Mouse (Mus musculus): ENCODE data around the gene Msrb2. TPM values are rescaled to one million over a fixed set of nuclear protein-coding genes. Genes with fewer than 3 reads are reported as not detected.
A peak's percentile ranks its signal among the peaks of the same experiment; 100 is the strongest.

Gene Msrb2
- total and polyA plus RNA-seq, 2 experiments = 16.2 to 18.9 TPM

GRCm38 (mm10) chr2:19416066-19416465 lies 44.8 kb downstream of the Msrb2 start:
- no peak for DNase-seq (ENCODE audit: extremely low read depth, low read depth, low spot score)
- H3K9ac ChIP-seq (ENCODE audit: low read depth, low read length) = no peak overlapping the region
- no peaks in the 10 kb centered on the region for H3K27me3 ChIP-seq (ENCODE audit: control insufficient read depth, insufficient read depth, low read length)
- no peak overlapping the region for H3K27ac ChIP-seq (replicated peaks; ENCODE audit: insufficient read depth, low read depth, low read length)
- no peaks in the 10 kb centered on the region for H3K79me2 ChIP-seq (ENCODE audit: control insufficient read depth, insufficient read depth, low read length)
- H3K4me3 ChIP-seq (ENCODE audit: insufficient read depth, low read depth, low read length) = no peak overlapping the region
- TF ChIP-seq POLR2A (IDR thresholded peaks at IDR 0.05; ENCODE audit: extremely low read depth, insufficient read depth, low read length) = no peak
- no peak for TF ChIP-seq CTCF (IDR thresholded peaks at IDR 0.05; ENCODE audit: low read depth, low read length)
- H3K36me3 ChIP-seq (ENCODE audit: control insufficient read depth, insufficient read depth, low read length) = no peaks in the 10 kb centered on the region
- H3K4me1 ChIP-seq (ENCODE audit: control insufficient read depth, insufficient read depth, low read length) = peaks cover 1% of the 10 kb centered on the region; the same call in 1 of the 2 replicates
- WGBS = 59% methylated on average over 6 of the region's 6 CpGs

- Histone ChIP-seq H3K27me3 (ENCODE audit: control insufficient read depth, insufficient read depth, low read length) (no peaks in the 10 kb centered on the region), H3K4me3 (ENCODE audit: insufficient read depth, low read depth, low read length) (no peak overlapping the region), H3K27ac (replicated peaks; ENCODE audit: insufficient read depth, low read depth, low read length) (no peak overlapping the region), H3K79me2 (ENCODE audit: control insufficient read depth, insufficient read depth, low read length) (no peaks in the 10 kb centered on the region), H3K9ac (ENCODE audit: low read depth, low read length) (no peak overlapping the region), H3K4me1 (ENCODE audit: control insufficient read depth, insufficient read depth, low read length) (peaks cover 1% of the 10 kb centered on the region; the same call in 1 of the 2 replicates), H3K36me3 (ENCODE audit: control insufficient read depth, insufficient read depth, low read length) (no peaks in the 10 kb centered on the region)
- TF ChIP-seq CTCF (IDR thresholded peaks at IDR 0.05; ENCODE audit: low read depth, low read length) (no peak), POLR2A (IDR thresholded peaks at IDR 0.05; ENCODE audit: extremely low read depth, insufficient read depth, low read length) (no peak)
- 68% methylated on average over 1 of the region's 1 CpGs for WGBS
- no peak for DNase-seq (ENCODE audit: extremely low read depth, low read depth, low spot score)
Observed at GRCm38 (mm10) chr2:19419686-19420345, 48.6 kb downstream of the Msrb2 start.

GRCm38 (mm10) chr2:19422226-19422625 lies 51.0 kb downstream of the Msrb2 start:
- DNase-seq (ENCODE audit: extremely low read depth, low read depth, low spot score) = no peak
- TF ChIP-seq CTCF (IDR thresholded peaks at IDR 0.05; ENCODE audit: low read depth, low read length) (no peak), POLR2A (IDR thresholded peaks at IDR 0.05; ENCODE audit: extremely low read depth, insufficient read depth, low read length) (no peak)
- Histone ChIP-seq H3K27me3 (ENCODE audit: control insufficient read depth, insufficient read depth, low read length) (0 out of 2 replicates have a peak, but pooled peaks cover 4% of the 10 kb centered on the region), H3K27ac (replicated peaks; ENCODE audit: insufficient read depth, low read depth, low read length) (no peak overlapping the region), H3K4me1 (ENCODE audit: control insufficient read depth, insufficient read depth, low read length) (no peaks in the 10 kb centered on the region), H3K79me2 (ENCODE audit: control insufficient read depth, insufficient read depth, low read length) (no peaks in the 10 kb centered on the region), H3K9ac (ENCODE audit: low read depth, low read length) (no peak overlapping the region), H3K4me3 (ENCODE audit: insufficient read depth, low read depth, low read length) (no peak overlapping the region), H3K36me3 (ENCODE audit: control insufficient read depth, insufficient read depth, low read length) (no peaks in the 10 kb centered on the region)

- no peak for TF ChIP-seq CTCF (IDR thresholded peaks at IDR 0.05; ENCODE audit: low read depth, low read length)
- TF ChIP-seq POLR2A (IDR thresholded peaks at IDR 0.05; ENCODE audit: extremely low read depth, insufficient read depth, low read length) = no peak
- DNase-seq (ENCODE audit: extremely low read depth, low read depth, low spot score) = no peak
- Histone ChIP-seq H3K9ac (ENCODE audit: low read depth, low read length) (no peak overlapping the region), H3K27ac (replicated peaks; ENCODE audit: insufficient read depth, low read depth, low read length) (no peak overlapping the region), H3K4me1 (ENCODE audit: control insufficient read depth, insufficient read depth, low read length) (no peaks in the 10 kb centered on the region), H3K4me3 (ENCODE audit: insufficient read depth, low read depth, low read length) (no peak overlapping the region), H3K27me3 (ENCODE audit: control insufficient read depth, insufficient read depth, low read length) (0 out of 2 replicates have a peak, but pooled peaks cover 4% of the 10 kb centered on the region), H3K36me3 (ENCODE audit: control insufficient read depth, insufficient read depth, low read length) (no peaks in the 10 kb centered on the region), H3K79me2 (ENCODE audit: control insufficient read depth, insufficient read depth, low read length) (no peaks in the 10 kb centered on the region)
- 77% methylated on average over 6 of the region's 6 CpGs for WGBS
Observed at GRCm38 (mm10) chr2:19423086-19423485, 51.8 kb downstream of the Msrb2 start.

- TF ChIP-seq POLR2A (IDR thresholded peaks at IDR 0.05; ENCODE audit: extremely low read depth, insufficient read depth, low read length) = no peak
- TF ChIP-seq CTCF (IDR thresholded peaks at IDR 0.05; ENCODE audit: low read depth, low read length) = no peak
- no peaks in the 10 kb centered on the region for H3K4me1 ChIP-seq (ENCODE audit: control insufficient read depth, insufficient read depth, low read length)
- no peak overlapping the region for H3K27ac ChIP-seq (replicated peaks; ENCODE audit: insufficient read depth, low read depth, low read length)
- H3K36me3 ChIP-seq (ENCODE audit: control insufficient read depth, insufficient read depth, low read length) = no peaks in the 10 kb centered on the region
- H3K79me2 ChIP-seq (ENCODE audit: control insufficient read depth, insufficient read depth, low read length) = no peaks in the 10 kb centered on the region
- peak; percentile 5 for DNase-seq (ENCODE audit: extremely low read depth, low read depth, low spot score)
- H3K4me3 ChIP-seq (ENCODE audit: insufficient read depth, low read depth, low read length) = no peak overlapping the region
- H3K9ac ChIP-seq (ENCODE audit: low read depth, low read length) = no peak overlapping the region
- 8% methylated on average over 10 of the region's 10 CpGs for WGBS
- H3K27me3 ChIP-seq (ENCODE audit: control insufficient read depth, insufficient read depth, low read length) = peaks cover 15% of the 10 kb centered on the region; the same call in 1 of the 2 replicates
Observed at GRCm38 (mm10) chr2:19429031-19429430, 57.8 kb downstream of the Msrb2 start.
